In genomic region chr11:32573669-32574068, GRCm38 (mm10) we compare ENCODE assay signal across 34 mouse cellular contexts. TPM values are rescaled to one million over a fixed set of nuclear protein-coding genes. Genes with fewer than 3 reads are reported as not detected.
"Had no signal": no experiment of that assay in that cellular context is flagged by ENCODE, and none has a peak within 500 bp of the region (broad histone marks: within the 10 kb centered on the region; RNA-seq: fewer than 3 reads in every experiment).

No protein-coding gene starts in this region.

- H3K36me3 ChIP-seq: limb, embryonic 10.5 days; limb, embryonic 12.5 days; limb, embryonic 13.5 days; limb, embryonic 15.5 days; liver, embryonic 15.5 days; lung, embryonic 15.5 days; midbrain, embryonic 10.5 days; midbrain, embryonic 12.5 days; midbrain, embryonic 13.5 days; midbrain, embryonic 15.5 days; neural tube, embryonic 12.5 days; neural tube, embryonic 13.5 days had no signal

- DNase-seq: left cerebral cortex, postnatal 4 days; liver; liver, embryonic 13.5 days; liver, postnatal 0 days; lung, adult 18-20 months; lung, adult 2 months; lung, embryonic 14.5 days; lung, postnatal 10 days; lung, postnatal 14 days; lung, postnatal 36 days; lung, postnatal 4 days; midbrain, embryonic 14.5 days had no signal

- H3K4me3 ChIP-seq: limb, embryonic 10.5 days; limb, embryonic 12.5 days; limb, embryonic 13.5 days; limb, embryonic 15.5 days; liver, embryonic 12.5 days; liver, embryonic 13.5 days; liver, embryonic 15.5 days; lung, embryonic 15.5 days; midbrain, embryonic 10.5 days; midbrain, embryonic 12.5 days; midbrain, embryonic 13.5 days; midbrain, embryonic 15.5 days; myocyte; neural tube, embryonic 12.5 days; neural tube, embryonic 13.5 days had no signal

- H3K4me1 ChIP-seq: limb, embryonic 10.5 days; limb, embryonic 12.5 days; limb, embryonic 13.5 days; liver, embryonic 15.5 days; lung, embryonic 15.5 days; midbrain, embryonic 10.5 days; midbrain, embryonic 12.5 days; midbrain, embryonic 13.5 days; midbrain, embryonic 15.5 days had no signal

- H3K9me3 ChIP-seq: limb, embryonic 10.5 days; limb, embryonic 12.5 days; limb, embryonic 15.5 days; liver, embryonic 12.5 days; liver, embryonic 13.5 days; liver, embryonic 15.5 days; lung, embryonic 15.5 days; megakaryocyte, embryonic 14.5 days; midbrain, embryonic 10.5 days; midbrain, embryonic 12.5 days; midbrain, embryonic 15.5 days; neural tube, embryonic 12.5 days; neural tube, embryonic 13.5 days had no signal

- H3K27ac ChIP-seq: limb, embryonic 10.5 days; limb, embryonic 12.5 days; limb, embryonic 13.5 days; limb, embryonic 15.5 days; liver, embryonic 12.5 days; liver, embryonic 13.5 days; liver, embryonic 14.5 days; liver, embryonic 15.5 days; lung, embryonic 15.5 days; macrophage; midbrain, embryonic 10.5 days; midbrain, embryonic 12.5 days; midbrain, embryonic 13.5 days; midbrain, embryonic 15.5 days; neural tube, embryonic 12.5 days; neural tube, embryonic 13.5 days had no signal

- ATAC-seq: liver, embryonic 12.5 days; liver, postnatal 0 days; lung, postnatal 0 days; midbrain, embryonic 13.5 days; midbrain, embryonic 15.5 days; midbrain, embryonic 16.5 days had no signal

- H3K27me3 ChIP-seq: limb, embryonic 12.5 days; limb, embryonic 13.5 days; limb, embryonic 15.5 days; liver, embryonic 12.5 days; liver, embryonic 13.5 days; liver, embryonic 15.5 days; lung, embryonic 15.5 days; megakaryocyte, embryonic 14.5 days; midbrain, embryonic 12.5 days; midbrain, embryonic 13.5 days; midbrain, embryonic 15.5 days; neural tube, embryonic 12.5 days; neural tube, embryonic 13.5 days had no signal

RNA-seq across cellular contexts. Expression of gene Efcab9, which starts 41.8 kb away (rescaled TPM):
- polyA plus RNA-seq: limb, embryonic 11.5 days; limb, embryonic 15.5 days; liver, adult 2 months; lung, adult 2 months; macrophage; midbrain, embryonic 14.5 days; midbrain, embryonic 15.5 days; midbrain, embryonic 16.5 days; midbrain, postnatal 0 days had no signal
